7 mouse cellular contexts compared by ENCODE assay signal in the genomic region with DNA sequence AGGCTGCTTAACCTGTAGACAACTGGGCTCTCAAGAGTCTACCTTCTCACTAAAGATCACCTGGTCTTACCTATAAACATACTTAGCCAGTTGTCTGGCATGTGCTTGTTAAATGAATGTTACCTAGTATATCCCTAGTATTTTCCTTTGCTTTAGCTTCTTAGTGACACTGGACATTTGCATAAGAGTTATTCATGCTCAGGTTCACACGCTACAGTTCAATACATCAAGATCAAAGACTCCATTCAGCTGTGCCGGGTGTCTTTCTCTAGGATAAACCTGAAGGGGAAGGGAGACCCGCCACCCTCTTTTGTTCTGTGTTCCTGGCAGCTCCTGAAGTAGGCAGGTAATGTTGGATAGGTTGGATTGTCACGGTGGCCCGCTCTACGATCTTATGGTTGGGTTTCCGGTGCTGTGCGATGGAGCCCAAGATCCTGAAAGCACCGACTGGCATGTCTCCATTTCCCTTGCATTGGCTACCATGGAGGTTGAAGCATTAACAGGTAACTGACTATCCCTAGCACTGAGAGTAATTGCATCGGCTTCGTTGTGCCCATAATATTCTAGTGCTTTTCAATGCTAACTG. TPM values are rescaled to one million over a fixed set of nuclear protein-coding genes. Genes with fewer than 3 reads are reported as not detected.
DNase-seq lines count a peak whose midpoint lies in the region; ATAC-seq and TF ChIP-seq lines count a peak whose summit lies in the region.

No protein-coding gene starts in this region.

- H3K9me3 ChIP-seq in lung, embryonic 14.5 days (ENCODE audit: low read depth, low read length): no peaks in the 10 kb centered on the region
- H3K9me3 ChIP-seq in embryonic facial prominence, embryonic 14.5 days (ENCODE audit: control insufficient read depth, low read length): no peaks in the 10 kb centered on the region
- no peaks in the 10 kb centered on the region for H3K9me3 ChIP-seq in hindbrain, postnatal 0 days (ENCODE audit: low read length)
- H3K9me3 ChIP-seq in neural tube, embryonic 13.5 days: no peaks in the 10 kb centered on the region

- 13% methylated on average over 11 of the region's 11 CpGs for WGBS in lung, embryonic 14.5 days
- 14% methylated on average over 11 of the region's 11 CpGs for WGBS in embryonic facial prominence, embryonic 14.5 days
- WGBS in hindbrain, postnatal 0 days: 22% methylated on average over 11 of the region's 11 CpGs
- 12% methylated on average over 11 of the region's 11 CpGs for WGBS in neural tube, embryonic 13.5 days

- TF ChIP-seq CTCF in lung, embryonic 14.5 days (IDR thresholded peaks at IDR 0.05; ENCODE audit: low read depth): no peak
- no peak for TF ChIP-seq CTCF in hindbrain, postnatal 0 days (IDR thresholded peaks at IDR 0.05; ENCODE audit: low read depth)

- H3K27me3 ChIP-seq in lung, embryonic 14.5 days (ENCODE audit: insufficient read depth, low read length): no peaks in the 10 kb centered on the region
- no peaks in the 10 kb centered on the region; the same call in 1 of the 2 replicates for H3K27me3 ChIP-seq in embryonic facial prominence, embryonic 14.5 days (replicated peaks; ENCODE audit: control insufficient read depth, insufficient read depth, low read length)
- H3K27me3 ChIP-seq in hindbrain, postnatal 0 days (ENCODE audit: insufficient read depth, low read length): no peaks in the 10 kb centered on the region
- no peaks in the 10 kb centered on the region for H3K27me3 ChIP-seq in neural tube, embryonic 13.5 days

- ATAC-seq in lung, embryonic 14.5 days (ENCODE audit: insufficient read depth): no peak
- no peak for ATAC-seq in embryonic facial prominence, embryonic 14.5 days (ENCODE audit: low read depth)
- ATAC-seq in hindbrain, postnatal 0 days: no peak
- ATAC-seq in neural tube, embryonic 13.5 days (ENCODE audit: low read depth): no peak

- H3K4me1 ChIP-seq in lung, embryonic 14.5 days (ENCODE audit: insufficient read depth): peaks cover 16% of the 10 kb centered on the region
- H3K4me1 ChIP-seq in embryonic facial prominence, embryonic 14.5 days (ENCODE audit: control insufficient read depth, insufficient read depth, low read length): peaks cover 19% of the 10 kb centered on the region
- peaks cover 19% of the 10 kb centered on the region for H3K4me1 ChIP-seq in hindbrain, postnatal 0 days (ENCODE audit: insufficient read depth, low read length)
- H3K4me1 ChIP-seq in neural tube, embryonic 13.5 days (replicated peaks): peaks cover 29% of the 10 kb centered on the region

- no peaks in the 10 kb centered on the region for H3K36me3 ChIP-seq in lung, embryonic 14.5 days (ENCODE audit: insufficient read depth)
- H3K36me3 ChIP-seq in embryonic facial prominence, embryonic 14.5 days (ENCODE audit: control insufficient read depth, insufficient read depth, low read length): no peaks in the 10 kb centered on the region
- H3K36me3 ChIP-seq in hindbrain, postnatal 0 days (ENCODE audit: insufficient read depth, low read length): no peaks in the 10 kb centered on the region; the same call in 1 of the 2 replicates
- no peaks in the 10 kb centered on the region for H3K36me3 ChIP-seq in neural tube, embryonic 13.5 days

- peak overlapping the region; percentile 79 for H3K4me3 ChIP-seq in lung, embryonic 14.5 days (ENCODE audit: low read depth, low read length)
- peak overlapping the region; percentile 82 for H3K4me3 ChIP-seq in embryonic facial prominence, embryonic 14.5 days (ENCODE audit: low read depth, low read length)
- peak overlapping the region; percentile 95 for H3K4me3 ChIP-seq in hindbrain, postnatal 0 days (ENCODE audit: low read length)
- peak overlapping the region; percentile 99; the same call in 1 of the 2 replicates for H3K4me3 ChIP-seq in neural tube, embryonic 13.5 days

- peak overlapping the region; percentile 27 for H3K9ac ChIP-seq in lung, embryonic 14.5 days
- H3K9ac ChIP-seq in embryonic facial prominence, embryonic 14.5 days (ENCODE audit: low read depth, low read length): peak overlapping the region; percentile 36; the same call in 1 of the 2 replicates
- no peak overlapping the region for H3K9ac ChIP-seq in hindbrain, postnatal 0 days (replicated peaks; ENCODE audit: low read length)
- H3K9ac ChIP-seq in neural tube, embryonic 13.5 days: peak overlapping the region; percentile 58

- H3K27ac ChIP-seq in lung, embryonic 14.5 days (ENCODE audit: low read depth): 0 out of 2 replicates have a peak overlapping the region, but pooled peaks have one; percentile 96
- no peak overlapping the region for H3K27ac ChIP-seq in embryonic facial prominence, embryonic 14.5 days (replicated peaks; ENCODE audit: low read depth, low read length)
- peak overlapping the region; percentile 95; the same call in 1 of the 2 replicates for H3K27ac ChIP-seq in hindbrain, postnatal 0 days
- H3K27ac ChIP-seq in neural tube, embryonic 13.5 days (replicated peaks): peak overlapping the region; percentile 96

- H3K4me2 ChIP-seq in lung, embryonic 14.5 days: peak overlapping the region; percentile 95
- peak overlapping the region; percentile 87 for H3K4me2 ChIP-seq in embryonic facial prominence, embryonic 14.5 days (ENCODE audit: low read depth, low read length)
- peak overlapping the region; percentile 62 for H3K4me2 ChIP-seq in hindbrain, postnatal 0 days (ENCODE audit: low read depth, low read length)
- peak overlapping the region; percentile 82 for H3K4me2 ChIP-seq in neural tube, embryonic 13.5 days

- DNase-seq in lung, embryonic 14.5 days: no peak
- no peak for DNase-seq in lung, postnatal 36 days
- DNase-seq in embryonic facial prominence, embryonic 14.5 days (ENCODE audit: low spot score): no peak
- no peak for DNase-seq in hindbrain, postnatal 0 days (ENCODE audit: low spot score)
- DNase-seq in ovary, postnatal 36 days (ENCODE audit: low spot score): no peak
- DNase-seq in layer of hippocampus, adult 9-11 months: no peak

RNA-seq across cellular contexts. Expression of a gene that starts 1.7 kb away (rescaled TPM):
- polyA plus RNA-seq in lung, embryonic 14.5 days (2014; fragmentation: Nextera tagmentation; extraction: Ambion mirVana): 4.3 and 4.4 TPM in 2 replicates
- polyA plus RNA-seq in embryonic facial prominence, embryonic 14.5 days (2014; fragmentation: Nextera tagmentation; extraction: Ambion mirVana): 4.8 and 5.8 TPM in 2 replicates
- 18.5 and 22.8 TPM in 2 replicates for total RNA-seq in hindbrain, postnatal 0 days (2014; rRNA removed)
- 7.0 and 8.4 TPM in 2 replicates for polyA plus RNA-seq in hindbrain, postnatal 0 days (2015; fragmentation: Nextera tagmentation; extraction: Ambion mirVana)
- 8.4 and 8.9 TPM in 2 replicates for polyA plus RNA-seq in neural tube, embryonic 13.5 days (2015; fragmentation: Nextera tagmentation; extraction: Ambion mirVana)

RNA-seq across cellular contexts. Expression of a gene that starts 58.4 kb away (rescaled TPM):
- 39.2 and 39.8 TPM in 2 replicates for polyA plus RNA-seq in lung, embryonic 14.5 days (2014; fragmentation: Nextera tagmentation; extraction: Ambion mirVana)
- polyA plus RNA-seq in embryonic facial prominence, embryonic 14.5 days (2014; fragmentation: Nextera tagmentation; extraction: Ambion mirVana): 28.4 and 32.0 TPM in 2 replicates
- 8.3 and 10.6 TPM in 2 replicates for total RNA-seq in hindbrain, postnatal 0 days (2014; rRNA removed)
- polyA plus RNA-seq in hindbrain, postnatal 0 days (2015; fragmentation: Nextera tagmentation; extraction: Ambion mirVana): 26.6 and 27.1 TPM in 2 replicates
- polyA plus RNA-seq in neural tube, embryonic 13.5 days (2015; fragmentation: Nextera tagmentation; extraction: Ambion mirVana): 40.2 and 49.8 TPM in 2 replicates
